Mouse (Mus musculus) right cerebral cortex, postnatal 10 days (tissue): ENCODE data around the gene Myh14.
"Not testable (repeated sequence)": the region's sequence is repeated elsewhere in the genome, so short reads cannot be mapped to it uniquely, and the experiment has no call there.

Experiments used
- DNase-seq, 2 experiments: peaks; one replicate each; pipeline ENCODE4 v3.0.0; 2021; ENCODE audit warnings: low spot score in 2 of 2

The Myh14 gene

DNA sequence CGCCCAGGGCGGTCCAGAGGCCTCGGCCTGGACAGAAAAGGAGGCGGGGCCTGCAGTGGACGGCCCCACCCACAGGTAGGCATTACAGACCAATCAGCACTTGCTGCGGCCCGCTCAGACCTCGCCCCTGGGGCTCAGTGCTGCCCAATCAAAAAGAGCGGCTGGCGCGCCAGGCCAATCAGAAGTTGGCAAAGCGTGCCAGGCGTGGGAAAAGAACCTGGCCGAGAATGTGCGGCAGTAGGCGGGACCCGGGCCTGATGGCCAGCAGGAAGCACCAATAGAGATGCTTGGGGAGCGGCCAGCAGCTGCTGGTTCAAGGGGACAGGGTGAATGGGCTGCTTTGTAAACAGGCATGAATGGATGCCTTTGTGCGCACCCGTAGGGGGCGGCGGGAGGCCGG is at the start of gene Myh14:
TSS of gene Myh14 (minus strand) at position 41 of the 400 bp plus-strand sequence.
- peak; percentile 95 to 96 for DNase-seq

DNA sequence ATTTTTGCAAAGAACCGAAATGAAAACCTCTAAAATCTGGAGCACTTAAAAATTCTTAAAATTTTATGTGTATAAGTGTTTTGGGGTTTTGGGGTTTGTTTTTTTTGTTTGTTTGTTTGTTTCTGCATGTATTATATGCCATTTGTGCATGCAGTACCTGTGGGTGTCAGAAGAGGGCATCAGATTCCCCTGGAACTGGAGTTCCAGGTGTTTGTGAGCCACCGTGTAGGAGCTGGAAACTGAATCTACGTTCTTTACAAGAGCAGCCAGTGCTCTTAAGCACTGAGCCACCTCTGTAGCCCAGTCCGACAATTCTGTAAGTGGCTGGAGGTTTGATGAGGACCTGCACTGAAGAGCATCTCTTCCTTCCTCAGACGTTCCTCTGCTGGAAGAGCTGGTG is 39.2 kb upstream of the Myh14 start:
- no peak for DNase-seq

DNA sequence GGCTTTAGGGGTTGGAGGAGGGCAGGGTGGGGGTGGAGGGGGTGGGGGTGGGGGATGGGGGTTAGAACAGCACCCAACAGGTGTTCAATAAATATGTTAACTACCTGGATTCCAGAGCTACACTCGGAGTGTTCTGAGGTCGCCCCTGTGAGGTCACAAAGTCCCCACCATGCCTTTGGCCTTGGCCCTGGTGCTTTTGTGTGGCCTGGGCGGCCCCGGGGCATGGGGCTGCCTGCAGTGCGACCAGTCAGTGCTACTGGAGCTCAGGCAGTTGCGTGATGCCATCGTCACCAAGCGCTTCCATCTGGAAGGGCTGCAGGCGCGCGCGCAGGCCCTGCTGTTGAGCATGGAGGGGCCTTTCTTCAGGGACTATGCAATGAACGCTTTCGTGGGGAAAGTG is 37.9 kb upstream of the Myh14 start, which contains the start of gene Izumo2:
TSS of gene Izumo2 (plus strand) at position 169 of the 400 bp plus-strand sequence.
- DNase-seq, result no peak

DNA sequence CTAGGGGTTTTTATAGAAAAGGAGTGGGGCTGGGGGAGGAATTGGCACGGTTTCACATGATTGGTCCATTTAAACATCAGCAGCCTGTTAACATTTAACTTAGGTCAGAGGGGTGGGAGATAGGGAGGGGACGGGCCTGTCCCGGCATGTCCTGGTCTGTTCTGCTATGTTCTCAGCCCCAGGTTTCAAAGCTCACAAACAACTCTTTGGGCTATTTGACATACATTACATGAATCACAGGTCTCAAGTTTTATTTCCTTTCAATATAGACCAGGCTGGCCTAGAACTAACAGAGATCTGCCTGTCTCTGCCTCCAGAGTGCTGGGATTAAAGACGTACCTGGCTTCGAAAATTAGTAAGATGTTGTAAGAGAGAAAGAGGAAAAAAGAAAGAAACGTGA is 37.5 kb upstream of the Myh14 start:
- not testable (repeated sequence) for DNase-seq

DNA sequence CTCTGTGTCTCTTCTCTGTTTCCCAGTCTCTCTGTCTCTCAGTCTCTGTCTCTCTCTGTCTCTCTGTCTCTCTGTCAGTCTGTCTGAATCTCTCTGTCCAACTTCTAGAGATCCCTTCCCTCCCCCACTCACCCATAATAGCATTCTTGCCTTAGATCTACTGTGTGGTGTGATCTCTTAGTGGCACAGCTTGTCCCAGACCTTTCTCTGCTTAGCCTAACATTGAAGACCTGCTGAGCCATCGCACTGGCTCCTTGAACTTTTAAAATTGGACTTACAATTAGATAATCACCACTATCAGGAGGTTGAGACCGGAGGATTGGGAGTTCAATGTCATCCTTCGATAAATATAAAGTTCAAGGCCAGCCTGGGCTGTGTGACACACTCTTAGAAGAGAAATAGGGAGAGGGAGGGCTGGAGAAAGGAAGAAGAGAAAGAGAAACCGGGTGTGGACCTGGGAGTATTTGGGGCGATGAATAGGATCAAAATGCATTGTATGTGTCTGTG is 36.6 kb upstream of the Myh14 start:
- no peak for DNase-seq

DNA sequence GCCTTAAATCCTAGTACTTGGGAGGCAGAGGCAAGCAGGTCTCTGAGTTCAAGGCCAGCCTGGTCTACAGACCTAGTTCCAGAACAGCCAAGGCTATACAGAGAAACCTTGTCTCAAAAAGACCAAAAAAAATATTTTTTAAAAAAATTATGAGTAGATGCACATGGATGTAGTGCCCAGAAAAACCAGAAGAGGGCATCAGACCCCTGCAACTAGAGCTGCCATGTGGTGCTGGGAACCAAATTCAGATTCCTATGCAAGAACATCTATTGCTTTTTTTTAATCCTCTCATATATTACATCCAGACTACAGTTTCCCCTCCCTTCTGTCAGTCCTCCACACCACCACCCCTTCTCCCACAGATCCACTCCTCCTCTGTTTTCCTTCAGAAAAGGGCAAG is 35.7 kb upstream of the Myh14 start:
- DNase-seq, result no peak

DNA sequence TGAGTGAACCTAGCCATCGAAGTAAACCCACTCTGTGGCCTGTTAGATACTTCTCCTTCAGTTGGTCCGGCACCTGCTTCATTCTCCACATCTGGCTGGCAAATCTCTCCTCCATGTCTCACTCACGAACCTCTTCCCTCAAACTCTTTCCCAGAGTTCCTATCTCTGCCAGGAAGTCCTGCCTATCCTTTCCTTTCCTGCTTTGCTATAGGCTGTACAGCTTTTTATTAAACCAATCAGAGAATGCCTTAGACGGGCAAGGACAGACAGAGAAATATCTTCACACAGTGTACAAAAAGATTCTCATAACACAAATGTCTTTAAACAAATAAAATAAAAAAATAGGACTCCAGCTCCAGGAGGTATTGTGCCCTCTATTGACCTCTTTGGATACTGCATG is 34.4 kb upstream of the Myh14 start:
- DNase-seq, result no peak

DNA sequence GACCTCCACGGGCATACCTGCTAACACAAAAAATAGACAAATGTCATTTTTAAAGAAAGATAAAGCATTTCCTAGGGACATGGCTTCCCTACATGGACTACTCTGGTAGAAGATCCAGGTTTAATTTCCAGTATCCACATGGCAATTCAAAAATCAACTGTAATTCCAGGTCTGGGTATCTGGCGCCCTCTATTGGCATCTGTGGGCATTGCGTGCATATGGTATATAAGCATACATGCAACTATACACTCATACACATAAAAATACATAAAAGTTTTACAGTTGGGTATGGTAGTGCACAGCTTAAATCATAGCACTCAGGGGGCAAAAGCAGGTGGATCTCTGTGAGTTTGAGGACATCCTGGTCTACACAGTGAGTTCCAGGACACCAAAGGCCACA is 33.7 kb upstream of the Myh14 start:
- peak in 1 of 2 experiments; percentile 47 for DNase-seq

DNA sequence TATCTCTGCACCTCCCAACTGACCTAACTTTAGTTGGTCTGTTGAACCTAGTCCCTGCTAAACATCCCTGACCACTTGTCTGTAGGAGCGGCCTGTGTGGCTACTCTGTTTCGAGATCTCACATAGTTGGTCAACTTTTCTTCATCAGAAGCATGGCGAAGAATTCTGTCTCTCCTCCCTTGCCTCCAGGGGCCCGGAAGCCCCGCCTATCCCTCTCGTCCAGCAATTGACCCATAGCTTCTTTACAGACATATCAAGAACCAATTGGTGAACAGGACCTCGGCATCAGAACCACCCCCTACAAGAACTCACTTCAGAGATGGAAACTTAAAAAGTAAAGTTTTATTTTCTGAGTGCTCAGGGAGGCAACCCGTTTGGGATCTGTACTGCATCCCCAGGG is 32.3 kb upstream of the Myh14 start:
- DNase-seq, result no peak

DNA sequence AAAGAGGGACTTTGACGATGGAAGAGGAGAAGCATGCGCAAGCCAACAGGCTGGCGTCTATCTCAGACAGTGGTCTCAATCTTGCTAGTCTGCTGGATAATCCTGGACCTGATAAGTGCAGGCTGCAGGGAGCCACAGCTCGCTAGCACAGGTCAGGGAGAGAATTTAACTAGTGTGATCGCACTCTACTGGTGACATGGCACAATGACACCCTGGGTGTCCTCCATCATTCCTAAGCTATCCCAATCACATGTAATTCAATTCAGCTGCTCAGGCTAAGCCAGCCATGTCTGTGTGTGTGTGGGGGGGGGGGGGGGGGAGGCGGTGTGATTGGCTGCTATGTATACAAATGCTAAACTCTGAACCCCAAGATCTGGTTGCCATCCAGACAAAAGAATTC is 31.3 kb upstream of the Myh14 start:
- DNase-seq, result peak; percentile 37 to 48

DNA sequence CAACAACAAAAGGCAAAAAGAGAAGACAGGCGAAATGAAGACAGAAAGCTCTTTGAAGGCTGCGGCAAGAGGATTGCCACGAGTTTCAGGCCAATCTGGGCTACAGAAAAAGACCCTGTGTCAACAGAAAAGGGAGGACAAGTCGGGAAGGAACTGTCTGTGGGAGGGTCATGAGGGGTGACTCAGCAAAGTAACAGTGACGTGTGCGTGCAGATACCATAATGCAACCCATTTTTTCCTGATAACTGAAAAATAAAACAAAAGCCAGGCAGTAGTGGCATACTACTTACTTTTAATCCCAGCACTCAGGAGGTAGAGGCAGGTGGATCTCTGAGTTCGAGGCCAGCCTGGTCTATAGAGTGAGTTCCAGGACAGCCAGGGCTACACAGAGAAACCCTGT is 27.3 kb upstream of the Myh14 start:
- no peak for DNase-seq

DNA sequence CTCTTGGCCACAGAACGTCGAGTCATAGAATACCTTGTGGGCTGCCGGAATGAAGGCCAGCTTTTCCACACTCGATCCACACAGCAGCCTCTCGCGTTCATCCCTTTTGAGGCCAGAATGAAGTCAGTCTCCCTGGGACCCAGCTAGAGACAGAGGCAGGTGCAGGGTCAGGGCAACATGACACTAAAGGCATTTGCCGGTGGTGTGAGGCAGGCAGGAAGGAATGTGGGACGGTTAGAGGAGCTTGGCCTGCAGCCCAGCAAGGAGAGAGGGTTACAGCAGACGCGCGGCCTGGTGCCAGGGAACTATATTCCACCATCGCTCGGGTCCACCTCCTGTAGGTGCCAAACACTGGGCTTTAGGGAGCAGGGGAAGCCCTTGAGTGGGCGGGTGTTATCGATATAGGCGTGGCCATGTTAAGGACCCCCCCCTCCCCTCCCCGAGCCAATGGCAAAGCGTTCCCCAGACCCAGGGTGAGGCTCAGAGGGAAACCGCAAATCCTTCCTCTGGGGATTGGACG is 26.6 kb upstream of the Myh14 start:
- DNase-seq, result peak in 1 of 2 experiments; percentile 36

DNA sequence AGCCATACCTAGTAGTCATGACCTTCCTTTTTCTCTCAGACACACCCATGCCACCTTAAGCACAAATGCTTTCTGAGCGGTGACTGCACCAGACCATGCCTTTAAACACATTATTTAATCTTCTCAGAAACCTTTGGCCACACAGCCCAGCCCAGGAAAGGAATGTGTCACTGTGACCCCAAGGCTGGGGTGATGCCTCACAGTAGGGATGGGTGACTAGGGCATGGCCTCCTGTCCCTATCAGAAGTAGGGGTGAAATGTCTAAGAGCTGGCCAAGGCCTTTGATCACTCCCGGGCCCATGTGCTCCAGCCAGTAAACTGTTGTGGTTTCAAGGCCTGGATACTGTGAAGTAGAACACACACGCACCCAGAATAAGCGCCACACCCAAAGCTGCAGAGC is 24.6 kb upstream of the Myh14 start:
- DNase-seq, result no peak

DNA sequence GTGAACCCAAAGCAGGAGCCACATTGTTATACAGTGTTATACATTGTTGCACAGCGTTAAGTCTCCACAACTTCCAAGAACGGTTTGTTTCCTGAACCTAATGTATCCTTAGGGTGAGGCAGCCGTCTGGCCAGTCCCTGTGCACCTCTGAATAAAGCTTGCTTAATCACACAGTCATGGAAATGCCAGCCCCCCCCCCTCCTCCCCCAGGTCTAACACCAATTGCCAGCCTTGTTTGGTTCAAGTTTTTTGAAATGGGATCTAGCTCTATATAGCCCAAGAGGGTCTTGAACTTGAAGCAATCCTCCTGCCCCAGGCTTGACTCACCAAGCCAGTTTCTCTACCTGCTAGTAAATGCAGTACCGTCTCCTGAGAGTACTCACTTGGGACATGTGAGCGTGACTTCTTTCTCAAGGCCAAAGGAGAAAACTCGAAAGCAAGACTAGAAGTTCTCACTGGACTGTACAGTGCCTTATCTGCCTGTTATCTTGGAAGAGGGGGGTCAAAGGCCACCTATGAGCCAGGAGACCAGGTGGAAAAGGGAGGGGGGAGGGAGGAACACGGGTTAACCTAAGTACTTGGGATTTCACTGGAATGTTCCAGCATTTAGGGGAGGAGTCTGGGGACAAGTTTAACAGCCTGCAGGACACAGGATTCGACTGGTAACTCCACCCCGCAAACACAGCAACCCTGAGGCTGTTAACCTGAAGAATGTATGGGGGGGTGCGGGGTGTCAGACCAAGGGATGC is 23.0 kb upstream of the Myh14 start:
- no peak for DNase-seq

DNA sequence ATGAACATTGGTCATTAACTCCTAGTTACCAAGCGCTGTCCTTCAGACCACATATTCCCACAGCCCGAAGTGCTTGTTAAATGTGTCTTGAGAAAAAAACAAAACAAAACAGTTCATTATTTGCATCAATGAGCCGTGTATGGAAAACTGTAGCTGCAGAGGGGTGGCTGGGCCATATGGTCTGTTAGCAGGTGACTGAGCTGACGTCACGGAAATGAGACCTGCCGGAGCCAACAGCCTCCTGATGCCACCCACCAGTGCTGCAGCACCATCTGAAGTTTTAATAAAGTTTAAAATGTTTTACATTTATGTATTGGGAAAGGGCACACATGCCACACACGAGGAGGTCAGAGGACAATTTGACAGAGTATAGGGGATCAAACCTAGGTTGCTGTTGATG is 18.7 kb upstream of the Myh14 start:
- DNase-seq, result no peak

DNA sequence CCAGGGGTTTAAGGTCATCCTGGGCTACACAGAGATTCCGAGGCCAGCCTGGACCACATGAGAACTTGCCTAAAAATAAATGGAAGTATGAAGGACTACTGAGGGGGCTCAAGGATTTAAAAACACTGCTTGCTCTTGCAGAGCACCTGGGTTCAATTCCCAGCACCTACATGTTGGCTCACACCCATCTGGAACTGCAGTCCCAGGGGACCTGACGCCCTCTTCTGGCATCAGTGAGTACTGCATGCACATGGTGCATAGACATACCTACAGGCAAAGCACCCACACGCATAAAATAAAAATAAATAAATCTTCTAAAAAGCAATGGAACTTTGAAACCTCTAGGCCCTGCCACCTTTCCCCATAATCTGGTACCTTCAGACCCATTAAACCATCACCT is 18.2 kb upstream of the Myh14 start:
- DNase-seq, result no peak

DNA sequence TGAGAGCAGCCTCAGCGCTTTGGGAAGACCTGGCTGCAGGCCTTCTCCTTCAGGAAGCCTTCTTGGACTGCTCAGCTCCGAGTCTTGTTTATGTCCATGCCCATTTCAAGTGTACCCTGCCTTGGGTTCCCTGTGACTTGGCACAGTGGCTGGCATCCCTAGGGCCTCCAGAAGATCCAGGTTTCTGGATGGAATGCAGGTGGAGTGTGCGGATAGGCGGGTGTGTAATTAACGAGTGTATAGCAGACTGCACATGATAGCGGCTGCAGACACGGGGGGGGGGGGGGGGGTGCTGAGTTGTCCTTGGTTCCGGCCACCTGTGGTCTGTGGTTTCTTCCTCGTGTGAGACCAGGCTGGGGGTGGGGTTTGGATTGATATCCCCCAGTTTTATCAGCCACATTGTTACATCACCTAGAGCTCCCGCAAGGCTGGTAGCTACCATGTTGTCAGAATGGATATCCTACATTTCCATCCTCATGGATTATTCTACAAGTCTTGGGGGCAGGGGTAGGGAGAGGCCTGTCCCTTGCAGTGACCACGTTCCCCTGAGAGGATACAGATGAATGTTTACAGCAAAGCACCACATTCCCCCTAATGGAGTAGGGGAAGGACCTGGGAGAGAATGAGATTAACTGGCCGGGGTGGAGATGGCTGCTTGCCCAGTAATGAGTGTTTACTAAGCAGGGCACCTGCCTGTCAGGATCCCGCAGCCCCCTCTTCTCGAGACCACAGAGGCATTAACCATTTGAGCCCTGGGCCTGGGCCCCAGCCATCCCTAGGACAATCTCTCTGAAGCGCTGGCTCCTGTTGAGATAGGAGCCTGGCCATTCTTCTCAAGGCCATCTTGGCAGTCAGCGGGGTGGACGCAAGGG is 15.1 kb upstream of the Myh14 start:
- DNase-seq, result peak in 1 of 2 experiments; percentile 43

DNA sequence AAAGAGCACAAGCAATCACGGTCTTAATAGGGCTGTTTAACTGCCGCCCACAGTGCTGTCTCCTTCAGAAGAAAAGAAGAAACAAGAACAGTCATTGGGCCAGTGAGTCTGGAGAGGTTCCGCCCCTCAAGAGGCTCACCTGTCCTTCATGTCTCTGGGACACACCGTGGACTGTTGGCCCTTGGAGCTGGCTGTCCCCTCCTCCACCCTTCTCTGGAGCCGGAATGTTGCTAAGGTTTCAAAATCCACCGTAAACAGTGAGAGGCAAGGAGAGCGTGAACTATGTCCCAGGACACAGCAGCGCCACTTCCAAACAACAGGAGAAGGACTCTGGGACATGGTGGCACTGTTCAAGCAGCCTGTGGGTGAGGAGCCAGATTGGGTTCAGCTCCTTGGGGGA is 13.0 kb upstream of the Myh14 start:
- DNase-seq, result no peak

DNA sequence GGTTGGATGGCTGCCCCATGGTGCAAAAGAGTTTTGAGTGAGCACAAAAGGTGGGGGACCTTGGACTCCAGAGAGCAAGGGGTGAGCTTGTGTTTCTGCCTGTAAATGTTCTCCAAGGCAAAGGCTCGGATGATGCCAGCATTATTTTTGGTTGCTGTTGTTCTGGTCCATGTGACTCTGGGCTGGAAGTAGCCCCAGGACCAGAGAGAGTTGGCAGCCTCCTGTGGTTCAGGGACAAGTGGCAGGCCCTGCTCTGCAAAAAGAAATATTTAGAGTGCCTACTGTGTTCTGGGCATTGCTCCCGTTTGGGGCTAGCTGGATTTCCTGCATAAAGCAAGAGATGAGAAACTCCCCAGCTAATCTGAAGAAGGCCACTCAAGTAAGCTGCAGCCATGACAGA is 6.0 kb upstream of the Myh14 start:
- DNase-seq, result peak; percentile 72 to 81

DNA sequence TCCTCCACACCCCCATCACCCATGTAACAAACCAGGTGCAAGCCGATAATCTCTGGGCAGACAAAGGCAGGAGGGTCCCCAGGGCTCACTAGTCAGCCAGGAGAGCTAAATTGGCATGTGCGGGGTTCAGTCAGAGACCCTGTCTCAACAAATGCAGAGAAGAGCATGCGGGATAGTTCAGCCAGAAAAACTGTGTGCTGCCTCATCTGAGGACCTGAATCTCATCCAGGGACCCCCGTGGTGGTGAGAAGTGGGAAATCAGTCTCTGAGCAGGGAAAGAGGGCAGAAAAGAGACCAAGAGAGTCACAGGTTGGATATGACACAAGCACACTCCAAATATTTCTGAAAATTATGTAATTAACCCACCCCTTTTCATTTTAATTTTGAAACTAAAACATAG is 5.5 kb upstream of the Myh14 start:
- no peak for DNase-seq

DNA sequence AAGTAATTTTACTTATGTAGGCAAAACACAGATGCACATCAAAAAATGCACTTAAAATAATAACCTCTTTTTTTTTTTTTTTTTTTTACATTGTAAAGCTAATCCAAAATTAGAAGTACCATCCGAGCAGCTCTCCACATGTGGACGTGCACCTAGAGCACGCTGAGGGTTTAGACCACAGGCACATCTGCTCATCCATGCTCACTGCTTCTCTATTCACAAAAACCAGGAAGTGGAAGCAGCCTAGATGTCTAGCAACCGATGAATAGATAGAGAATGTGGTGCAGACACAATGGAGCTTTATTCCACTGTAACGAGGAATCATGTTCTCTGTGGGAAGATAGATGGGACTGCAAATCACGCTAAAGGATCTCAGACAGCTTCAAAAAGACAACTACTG is 4.5 kb upstream of the Myh14 start:
- DNase-seq, result no peak

DNA sequence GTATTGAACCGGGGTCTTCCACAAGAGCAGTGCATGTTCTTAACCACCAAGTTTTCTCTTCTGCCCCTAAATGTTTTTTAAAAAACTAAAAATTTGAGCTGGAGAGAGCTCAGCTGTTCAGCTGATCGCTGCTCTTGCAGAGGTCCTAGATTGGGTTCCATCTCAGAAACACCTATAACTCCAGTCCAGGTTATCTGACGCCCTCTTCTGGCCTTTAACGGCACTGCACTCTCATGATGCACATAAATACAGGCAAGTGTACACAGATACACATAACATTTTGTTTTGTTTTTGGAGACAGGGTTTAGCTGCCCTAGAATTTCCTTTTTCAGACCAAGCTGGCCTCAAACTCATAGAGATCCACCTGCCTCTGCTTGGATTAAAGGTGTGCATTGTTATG is 3.9 kb upstream of the Myh14 start:
- DNase-seq, result no peak

DNA sequence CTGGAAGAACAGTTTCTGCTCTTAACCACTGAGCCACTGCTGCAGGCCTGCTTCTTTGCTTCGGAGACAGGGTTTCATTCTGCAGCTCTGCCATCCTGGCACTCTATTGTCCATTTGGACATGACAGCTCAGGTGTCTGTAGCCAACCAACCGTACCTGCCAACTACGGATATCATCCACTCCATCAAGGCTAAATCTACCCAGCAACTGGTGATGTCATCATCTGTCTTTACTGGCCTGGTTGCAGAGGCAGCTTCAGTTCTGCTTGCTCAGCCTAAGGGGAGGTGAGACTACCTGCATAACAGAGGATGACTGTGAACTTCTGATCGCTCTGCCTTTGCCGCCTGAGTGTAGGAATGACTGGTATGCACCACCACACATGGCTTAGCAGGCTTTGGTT is 1.6 kb upstream of the Myh14 start:
- no peak for DNase-seq
